Mouse (Mus musculus) gastrocnemius, postnatal 4 days (tissue): Measurements from ENCODE around the gene Crabp2. TPM values are rescaled to one million over a fixed set of nuclear protein-coding genes. Genes with fewer than 3 reads are reported as not detected.

Source experiments
- DNase-seq, 2 experiments: peaks; one replicate each; pipeline ENCODE4 v3.0.0; 2021 to 2022; ENCODE audit warnings: low spot score in 2 of 2, mixed read lengths in 2 of 2
- total RNA-seq, 2 experiments: library from RNA; stranded (reverse); gene quantifications; 2 replicates each; pipeline ENCODE4 v1.2.3; 2021

Crabp2 gene
- total RNA-seq, 2 experiments from 2014 or later: 1.3 to 2.2 TPM

- peak in 1 of 2 experiments; percentile 60 for DNase-seq
These were observed 34.6 kb downstream of the Crabp2 start for GRCm38 (mm10) chr3:87982836-87983601.

DNA sequence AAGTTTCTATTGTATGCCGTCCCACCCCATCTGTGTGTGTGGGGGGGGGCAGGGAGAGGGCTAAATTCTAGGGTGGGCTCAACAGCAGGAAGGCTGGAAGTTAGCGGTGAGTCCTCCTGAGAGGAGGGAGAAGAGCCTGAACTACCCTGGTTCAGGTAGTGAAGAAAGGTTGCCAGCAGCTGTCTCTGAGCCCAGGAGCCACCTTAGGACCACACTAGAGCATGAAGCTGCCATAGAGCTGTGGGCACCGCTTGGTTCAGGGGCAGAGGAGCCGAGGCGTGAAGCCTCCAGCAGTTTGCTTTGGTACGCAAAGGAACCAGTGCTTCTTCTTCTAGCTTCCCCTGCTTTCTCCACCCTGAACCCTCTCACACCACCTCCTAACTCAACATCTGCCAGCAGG lies 35.2 kb downstream of the Crabp2 start:
- DNase-seq: no peak

DNA sequence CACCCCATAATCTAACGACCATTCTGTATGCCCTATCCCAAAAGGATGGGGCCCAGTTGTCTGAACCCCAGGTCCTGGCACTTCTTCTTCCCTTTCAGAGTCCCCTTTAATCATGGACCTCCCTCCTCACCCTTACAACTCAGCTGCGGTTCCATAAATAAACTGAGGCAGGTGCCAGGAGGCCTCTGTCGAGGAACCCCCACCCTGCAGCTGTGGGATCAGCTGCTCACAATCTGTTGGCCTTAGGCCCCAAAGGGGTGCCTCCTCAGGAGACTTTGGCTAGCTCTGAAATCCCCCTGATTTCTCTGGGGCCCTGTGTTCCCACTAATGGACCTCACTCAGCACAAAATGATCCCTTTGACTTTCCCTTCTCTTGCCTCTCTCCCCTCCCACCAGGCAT lies 35.6 kb downstream of the Crabp2 start:
- peak in 1 of 2 experiments; percentile 11 for DNase-seq

DNA sequence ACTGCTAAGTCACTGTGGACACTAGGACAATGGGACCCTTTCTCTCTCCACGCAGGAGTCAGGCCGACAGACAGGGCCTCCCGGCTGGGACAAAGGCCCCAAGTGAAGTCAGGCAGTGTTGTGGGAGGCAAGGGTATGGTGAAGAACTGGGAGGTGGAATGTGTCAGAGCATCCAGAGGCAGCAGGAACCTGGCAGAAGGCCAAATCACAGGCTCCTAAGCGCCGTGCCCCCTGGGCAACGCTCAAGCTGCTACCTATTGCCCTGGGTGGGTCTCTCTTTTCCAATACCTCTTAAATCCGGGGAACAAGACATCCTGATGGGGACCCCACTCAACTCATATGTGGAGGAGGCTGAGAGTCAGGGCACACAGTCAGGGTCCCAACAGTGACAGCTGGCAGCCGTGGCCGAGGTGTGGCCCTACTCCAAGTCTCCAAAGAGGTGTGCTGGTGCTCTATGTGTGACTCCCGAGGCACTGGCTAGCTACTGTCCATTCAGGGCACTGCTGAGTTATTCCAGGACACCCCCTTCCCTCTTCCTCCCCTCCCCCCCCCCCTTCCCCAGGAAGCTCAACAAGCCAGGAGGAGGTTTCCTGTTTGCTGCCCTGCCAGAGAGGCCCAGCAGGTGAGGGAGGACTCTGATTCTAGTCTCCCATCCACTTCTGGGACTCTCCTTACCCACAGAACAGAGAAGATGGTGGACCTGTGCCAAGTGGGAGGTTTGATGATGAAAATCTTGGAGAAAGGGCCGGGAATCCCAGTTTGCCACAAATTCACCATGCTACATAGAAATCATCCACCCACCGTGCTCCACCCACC lies 37.2 kb downstream of the Crabp2 start:
- peak in 1 of 2 experiments; percentile 31 for DNase-seq

GRCm38 (mm10) chr3:87986868-87987267 lies 38.4 kb downstream of the Crabp2 start:
- DNase-seq: peak; percentile 98

DNA sequence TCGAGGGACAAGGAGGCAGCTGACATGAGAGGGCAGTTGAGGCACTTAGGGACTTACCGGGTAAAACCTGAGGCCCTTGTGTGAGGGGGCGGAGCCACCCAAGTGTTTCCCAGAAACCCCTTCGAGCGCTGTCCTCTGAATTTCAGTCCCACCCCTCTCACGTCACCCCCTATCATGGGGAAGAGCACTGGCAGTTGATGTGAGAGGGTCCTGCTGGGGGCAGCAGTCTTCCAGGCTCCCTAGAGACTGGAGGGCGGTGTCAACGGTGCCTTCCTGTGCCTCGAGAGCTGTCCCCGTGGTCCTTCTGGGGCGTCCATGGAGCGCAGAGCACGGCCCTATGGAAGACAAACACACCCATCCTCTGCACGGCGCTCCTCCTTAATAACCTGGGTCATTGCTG lies 39.2 kb downstream of the Crabp2 start:
- DNase-seq: peak in 1 of 2 experiments; percentile 12

- DNase-seq: peak in 1 of 2 experiments; percentile 23
These were observed 39.6 kb downstream of the Crabp2 start for GRCm38 (mm10) chr3:87988068-87988467.

GRCm38 (mm10) chr3:87989935-87990334 lies 41.5 kb downstream of the Crabp2 start:
- peak in 1 of 2 experiments; percentile 9 for DNase-seq

DNA sequence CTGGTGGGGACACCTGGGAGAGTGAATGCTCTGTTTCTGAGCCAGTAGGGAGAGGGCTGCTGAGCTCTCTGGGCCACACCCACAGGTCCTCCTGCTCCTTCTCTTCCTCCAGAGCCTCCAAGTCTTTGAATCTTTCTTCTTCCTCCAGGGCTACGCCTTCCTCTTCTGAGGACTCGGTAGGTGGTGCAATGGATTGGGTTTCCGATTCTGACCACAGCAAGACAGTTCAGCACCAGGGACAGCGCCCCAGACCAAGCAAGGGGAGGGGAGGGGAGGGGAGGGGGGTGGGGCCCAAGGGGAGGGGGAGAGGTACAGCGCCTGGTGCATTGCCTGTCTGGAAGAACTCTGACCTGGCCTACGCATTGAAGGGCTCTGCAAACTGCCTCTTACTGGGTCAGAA lies 45.0 kb downstream of the Crabp2 start:
- DNase-seq: peak in 1 of 2 experiments; percentile 57

DNA sequence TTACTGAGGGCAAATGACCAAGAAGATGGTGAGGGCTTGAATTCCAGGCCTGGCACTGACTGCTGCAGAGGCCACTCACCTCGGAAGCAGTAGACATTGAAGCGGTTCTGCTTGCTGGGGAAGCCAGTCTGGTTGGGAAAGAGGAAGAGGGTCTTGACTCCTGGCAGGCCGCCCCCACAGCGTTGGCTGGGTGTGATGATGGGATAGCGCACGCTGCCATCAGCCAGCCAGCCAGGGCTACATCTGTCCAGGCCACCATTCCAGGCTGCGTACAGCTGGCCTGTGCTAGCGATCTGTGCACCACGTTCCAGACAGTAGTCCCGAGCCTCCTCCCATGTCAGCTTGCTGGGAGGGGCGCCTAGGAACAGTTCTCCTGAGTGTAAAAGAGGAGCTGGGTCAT lies 46.9 kb downstream of the Crabp2 start:
- DNase-seq: peak in 1 of 2 experiments; percentile 10

- DNase-seq: no peak
These were observed 47.9 kb downstream of the Crabp2 start for GRCm38 (mm10) chr3:87996401-87996800.

- peak in 1 of 2 experiments; percentile 20 for DNase-seq
These were observed 48.6 kb downstream of the Crabp2 start for GRCm38 (mm10) chr3:87996971-87997614.

DNA sequence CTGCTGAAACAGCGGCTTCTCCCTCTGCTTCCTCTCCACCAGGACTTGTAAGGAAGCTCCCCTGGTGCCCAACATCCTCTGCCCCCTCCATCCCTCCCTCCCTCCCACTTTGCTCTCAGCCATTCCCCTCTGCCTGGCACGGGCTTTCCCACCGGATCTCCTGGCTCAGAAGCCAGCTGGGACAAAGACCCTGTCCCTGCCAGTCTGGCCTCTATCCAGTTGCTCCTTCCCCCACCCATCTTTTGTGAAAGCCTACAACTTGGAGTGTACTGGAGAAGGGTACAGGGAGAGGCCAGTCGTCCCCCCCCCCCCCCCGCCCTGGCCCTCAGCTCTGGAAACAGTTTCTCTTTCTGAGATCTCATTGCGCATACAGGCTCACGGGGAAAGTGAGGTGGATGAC lies 50.3 kb downstream of the Crabp2 start:
- no peak for DNase-seq

DNA sequence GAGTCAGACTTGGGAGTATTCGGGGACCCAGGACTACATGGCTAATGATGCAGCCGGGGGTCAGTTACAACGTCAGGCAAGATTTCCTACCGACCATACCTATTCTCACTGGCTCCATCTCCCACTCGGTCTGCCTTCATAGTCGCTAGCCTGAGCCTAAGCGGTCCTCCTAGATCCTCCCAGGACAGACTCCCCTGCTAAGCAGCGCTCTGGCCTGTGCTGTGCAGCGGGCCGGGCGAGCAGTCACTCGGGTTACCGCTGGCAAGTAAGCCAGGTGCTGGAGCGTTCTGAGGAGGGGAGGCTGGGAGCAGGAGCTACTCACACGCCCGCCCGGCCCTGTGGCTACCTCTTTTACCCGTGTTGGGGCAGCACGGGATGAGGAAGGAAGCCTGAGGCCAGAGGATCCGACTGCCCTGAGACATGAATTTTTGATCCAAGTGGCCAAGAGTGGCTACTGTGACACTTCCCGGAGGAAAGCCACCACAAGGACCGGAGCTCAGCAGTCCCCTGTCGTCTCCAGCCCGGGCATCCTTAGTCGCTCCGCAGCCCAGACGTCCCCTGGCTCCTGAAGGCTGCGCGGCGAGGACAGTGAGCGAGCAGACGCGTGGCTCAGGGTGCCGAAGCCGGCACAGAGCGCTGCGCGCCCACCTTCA lies 50.9 kb downstream of the Crabp2 start:
- peak in 1 of 2 experiments; percentile 15 for DNase-seq

- DNase-seq: no peak
These were observed 51.7 kb downstream of the Crabp2 start, which contains the start of gene Bcan for GRCm38 (mm10) chr3:88000181-88000580. Gene Bcan (minus strand): TSS chr3:88000230.

GRCm38 (mm10) chr3:88000816-88001595 lies 52.5 kb downstream of the Crabp2 start:
- DNase-seq: no peak

- DNase-seq: peak in 1 of 2 experiments; percentile 27
These were observed 54.0 kb downstream of the Crabp2 start for GRCm38 (mm10) chr3:88002291-88002976.
